Mouse (Mus musculus) heart, postnatal 0 days (tissue): ENCODE data around the gene Dysf. TPM values are rescaled to one million over a fixed set of nuclear protein-coding genes. Genes with fewer than 3 reads are reported as not detected.

ENCODE experiments used
- ATAC-seq: fragments of 200-750 bp; cut with Nextera tagmentation; 2 replicates; pipeline ENCODE4 v1.8.0; 2017; ENCODE audit warnings: low read depth, moderate number of reproducible peaks, moderate library complexity; ENCODE audit not compliant: insufficient read depth
- DNase-seq: peaks from one replicate; pipeline ENCODE4 v3.0.0-alpha.2; 2016; ENCODE audit warnings: low spot score
- H3K27ac ChIP-seq: fragments of 300-500 bp; sonication (generic); 2 replicates; pipeline ENCODE4 v1.5.1; 2014; ENCODE audit warnings: low read depth, mild to moderate bottlenecking
- H3K27me3 ChIP-seq: fragments of 300-500 bp; sonication (generic); 2 replicates; pipeline ENCODE4 v1.6.1; 2014; ENCODE audit warnings: low read length, mixed read lengths; ENCODE audit not compliant: control insufficient read depth, insufficient read depth
- H3K36me3 ChIP-seq: fragments of 300-500 bp; sonication (generic); replicated peaks from 2 replicates; pipeline ENCODE4 v1.6.1; 2014; ENCODE audit warnings: low read length, mixed read lengths; ENCODE audit not compliant: control insufficient read depth, insufficient read depth
- H3K4me1 ChIP-seq: fragments of 300-500 bp; sonication (generic); 2 replicates; pipeline ENCODE4 v1.6.1; 2014; ENCODE audit warnings: antibody characterized with exemption; ENCODE audit not compliant: control insufficient read depth, insufficient read depth
- H3K4me2 ChIP-seq: fragments of 300-500 bp; sonication (generic); 2 replicates; pipeline ENCODE4 v1.6.1; 2014; ENCODE audit warnings: low read depth, mild to moderate bottlenecking, low read length, moderate library complexity
- H3K4me3 ChIP-seq: fragments of 300-500 bp; sonication (generic); 2 replicates; pipeline ENCODE4 v1.5.1; 2014; ENCODE audit warnings: low read depth, low read length
- H3K9ac ChIP-seq: fragments of 300-500 bp; sonication (generic); replicated peaks from 2 replicates; pipeline ENCODE4 v1.6.1; 2014; ENCODE audit warnings: low read depth, low read length, mixed read lengths
- H3K9me3 ChIP-seq: fragments of 300-500 bp; sonication (generic); replicated peaks from 2 replicates; pipeline ENCODE4 v1.6.1; 2016; ENCODE audit warnings: low read length; ENCODE audit not compliant: control insufficient read depth
- CTCF ChIP-seq: IDR thresholded peaks from 2 replicates; pipeline ENCODE4 v1.5.1; 2016; ENCODE audit warnings: antibody characterized with exemption, control low read depth, low read depth
- EP300 ChIP-seq: IDR thresholded peaks from 2 replicates; pipeline ENCODE4 v1.6.1; 2016; ENCODE audit warnings: antibody characterized with exemption, low read depth
- WGBS: fragments of 180-500 bp; shearing (Covaris S2); extraction: QIAGEN DNeasy Blood & Tissue Kit; methylation state at CpG from one replicate; pipeline ENCODE4 v1.1.7; 2014; 5-methylcytosine and 5-hydroxymethylcytosine counted together
- polyA plus RNA-seq: library from polyadenylated mRNA; unstranded; fragments of >200 nt; fragmentation: Nextera tagmentation; extraction: Ambion mirVana; gene quantifications from 2 replicates; pipeline ENCODE4 v1.2.1, GENCODE M21; 2015
- total RNA-seq: library from RNA; depleted of rRNA; stranded (reverse); fragments of >200 nt; gene quantifications from 2 replicates; pipeline ENCODE4 v1.2.3, GENCODE M21; 2014; ENCODE audit warnings: low replicate concordance

The Dysf gene
- total and polyA plus RNA-seq, 2 experiments from 2014 or later, result 15.0 to 21.9 TPM

GRCm38 (mm10) chr6:84147206-84148004, 139.0 kb downstream of the Dysf start:
- Histone ChIP-seq H3K4me2 (no peak overlapping the region), H3K9me3 (no peaks in the 10 kb centered on the region), H3K27me3 (no peaks in the 10 kb centered on the region), H3K4me3 (no peak overlapping the region), H3K36me3 (peaks cover 20% of the 10 kb centered on the region), H3K4me1 (peaks cover 7% of the 10 kb centered on the region; the same call in 1 of the 2 replicates), H3K9ac (no peak overlapping the region), H3K27ac (peak overlapping the region; percentile 27; the same call in 1 of the 2 replicates)
- WGBS, result 72% methylated on average over 13 of the region's 13 CpGs
- DNase-seq, result no peak
- ATAC-seq, result 0 out of 2 replicates have a peak, but pooled peaks have one; percentile 31
- TF ChIP-seq EP300 (no peak), CTCF (no peak)

- Histone ChIP-seq H3K4me2 (no peak overlapping the region), H3K27me3 (no peaks in the 10 kb centered on the region), H3K27ac (no peak overlapping the region), H3K4me1 (peaks cover 2% of the 10 kb centered on the region; the same call in 1 of the 2 replicates), H3K36me3 (peaks cover 21% of the 10 kb centered on the region), H3K9ac (no peak overlapping the region), H3K9me3 (no peaks in the 10 kb centered on the region), H3K4me3 (no peak overlapping the region)
- WGBS, result 70% methylated on average over 6 of the region's 6 CpGs
- peak; percentile 31 for TF ChIP-seq CTCF
- TF ChIP-seq EP300, result no peak
- peak; percentile 33 for DNase-seq
- no peak for ATAC-seq
Observed at GRCm38 (mm10) chr6:84148470-84148869, 140.1 kb downstream of the Dysf start.

DNA sequence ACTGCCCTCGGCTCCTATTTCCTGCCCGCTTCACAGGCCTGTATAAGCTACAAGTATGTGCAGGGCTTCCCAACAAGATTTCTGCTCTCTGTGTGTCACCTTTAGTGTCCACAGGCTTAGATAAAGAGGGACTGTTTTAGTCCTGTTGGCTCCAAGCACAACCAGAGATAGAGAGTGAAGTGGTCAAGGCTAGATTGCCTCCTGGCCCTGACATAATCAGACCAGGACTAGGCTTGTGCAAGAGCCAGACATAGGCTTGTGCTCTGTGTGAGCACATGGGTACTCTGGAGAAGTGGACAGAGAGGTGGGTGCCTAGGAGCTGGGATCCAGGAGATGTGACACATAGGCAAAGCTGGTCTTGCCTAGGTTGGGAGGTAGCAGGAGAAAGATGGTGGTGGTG, 146.1 kb downstream of the Dysf start:
- no peak for DNase-seq
- Histone ChIP-seq H3K36me3 (peaks cover 25% of the 10 kb centered on the region), H3K9ac (no peak overlapping the region), H3K4me2 (no peak overlapping the region), H3K9me3 (no peaks in the 10 kb centered on the region), H3K4me3 (no peak overlapping the region), H3K4me1 (peaks cover 25% of the 10 kb centered on the region), H3K27ac (peak overlapping the region; percentile 88; the same call in 1 of the 2 replicates), H3K27me3 (no peaks in the 10 kb centered on the region)
- WGBS, result 46% methylated on average over 2 of the region's 2 CpGs
- ATAC-seq, result peak; percentile 44; the same call in 1 of the 2 replicates
- no peak for TF ChIP-seq CTCF

DNA sequence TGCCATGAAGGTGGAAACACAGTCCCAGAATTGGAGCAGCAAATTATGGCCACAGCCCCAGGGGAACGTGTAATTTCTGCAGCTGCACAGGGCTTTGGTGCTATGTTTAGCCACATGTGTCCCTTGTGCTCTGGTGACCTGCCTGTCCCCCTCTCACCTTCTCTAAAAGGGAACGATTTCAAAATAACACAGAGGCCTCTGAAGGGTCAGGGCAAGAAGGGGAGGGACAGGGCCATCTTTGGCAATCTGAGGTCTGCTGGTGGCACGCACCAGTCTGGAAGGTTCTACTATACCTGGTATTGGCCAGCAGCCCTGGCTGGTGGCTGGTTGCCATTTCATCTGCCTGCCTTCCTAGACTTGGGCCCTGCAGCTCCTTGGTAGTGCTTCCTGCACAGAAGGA, 147.4 kb downstream of the Dysf start:
- peak; percentile 47 for DNase-seq
- 34% methylated on average over 3 of the region's 3 CpGs for WGBS

DNA sequence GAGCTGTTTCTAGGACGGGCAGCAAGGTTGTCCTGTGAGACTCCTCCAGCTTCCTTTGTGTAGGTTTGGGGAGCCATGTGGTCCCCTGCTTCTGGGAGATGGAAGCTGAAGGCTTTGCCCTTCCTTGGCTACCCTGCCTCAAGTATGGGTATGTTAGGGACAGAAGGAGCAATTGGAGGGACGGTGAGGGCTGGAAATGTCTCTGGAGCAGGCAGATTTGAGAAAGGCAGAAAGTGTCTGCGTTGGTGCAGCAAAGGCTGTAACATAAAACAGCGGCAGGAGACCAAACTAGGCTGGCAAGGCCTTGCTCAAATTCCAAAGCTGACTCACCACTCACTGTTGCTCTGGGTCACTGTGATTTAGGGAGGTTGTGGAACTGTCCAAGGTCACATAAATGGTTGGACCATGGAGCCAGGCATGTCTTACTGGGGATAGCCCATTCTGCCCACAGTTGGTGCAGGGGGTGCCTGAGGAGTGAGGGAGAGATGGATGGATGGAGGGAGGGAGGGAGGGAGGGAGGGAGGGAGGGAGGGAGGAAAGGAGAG, 148.2 kb downstream of the Dysf start:
- no peak overlapping the region for H3K9ac ChIP-seq
- H3K4me3 ChIP-seq, result no peak overlapping the region
- no peaks in the 10 kb centered on the region for H3K27me3 ChIP-seq
- peak overlapping the region; percentile 88 for H3K27ac ChIP-seq
- ATAC-seq (peak; percentile 37), DNase-seq (no peak)
- H3K36me3 ChIP-seq, result peaks cover 18% of the 10 kb centered on the region
- H3K9me3 ChIP-seq, result no peaks in the 10 kb centered on the region
- no peak overlapping the region for H3K4me2 ChIP-seq
- TF ChIP-seq EP300, result no peak
- no peak for TF ChIP-seq CTCF
- WGBS, result 47% methylated on average over 4 of the region's 4 CpGs
- peaks cover 25% of the 10 kb centered on the region for H3K4me1 ChIP-seq

More for the DNA sequence above, 147.4 kb downstream of the Dysf start:
- H3K9me3 ChIP-seq, result no peaks in the 10 kb centered on the region
- H3K4me2 ChIP-seq, result no peak overlapping the region
- H3K9ac ChIP-seq, result no peak overlapping the region
- H3K4me1 ChIP-seq, result peaks cover 25% of the 10 kb centered on the region
- no peak overlapping the region for H3K4me3 ChIP-seq
- peak overlapping the region; percentile 88 for H3K27ac ChIP-seq
- H3K27me3 ChIP-seq, result no peaks in the 10 kb centered on the region
- peak; percentile 68 for ATAC-seq
- TF ChIP-seq EP300, result no peak
- no peak for TF ChIP-seq CTCF
- H3K36me3 ChIP-seq, result peaks cover 16% of the 10 kb centered on the region
